Mouse (Mus musculus) gastrocnemius, adult 18-20 months (tissue): ENCODE results near the gene Cel. TPM values are rescaled to one million over a fixed set of nuclear protein-coding genes. Genes with fewer than 3 reads are reported as not detected.

Experiments used
- DNase-seq: peaks from one replicate; pipeline ENCODE4 v3.0.0; 2021; ENCODE audit warnings: low spot score
- long read RNA-seq, 2 experiments: library from polyadenylated mRNA; stranded (forward); transcript quantifications; one replicate each; pipeline ENCODE4 v2.0.0; 2021
- total RNA-seq, 2 experiments: library from RNA; stranded (reverse); gene quantifications; 2 replicates each; pipeline ENCODE4 v1.2.3; 2021

The Cel gene
- total RNA-seq, result under 1 TPM in 1 of 2 experiments, not detected in 1; 0.16 TPM
- long read RNA-seq, experiment 1, result 0 reads
- long read RNA-seq, experiment 2, result 0 reads

GRCm38 (mm10) chr2:28563303-28563702, at the start of gene Cel:
Cel (minus strand) TSS chr2:28563403.
- DNase-seq, result no peak

- no peak for DNase-seq
Observed at GRCm38 (mm10) chr2:28612436-28613063, 49.3 kb upstream of the Cel start.

- DNase-seq, result no peak
Observed at GRCm38 (mm10) chr2:28611407-28611787, 48.2 kb upstream of the Cel start.

- no peak for DNase-seq
Observed at GRCm38 (mm10) chr2:28610716-28611406, 47.7 kb upstream of the Cel start.

GRCm38 (mm10) chr2:28609851-28610250, 46.6 kb upstream of the Cel start:
- DNase-seq, result no peak

GRCm38 (mm10) chr2:28607341-28608165, 44.4 kb upstream of the Cel start:
- no peak for DNase-seq

- no peak for DNase-seq
Observed at GRCm38 (mm10) chr2:28606601-28607340, 43.6 kb upstream of the Cel start.

- DNase-seq, result no peak
Observed at GRCm38 (mm10) chr2:28605789-28606541, 42.8 kb upstream of the Cel start.

- no peak for DNase-seq
Observed at GRCm38 (mm10) chr2:28603542-28603941, 40.3 kb upstream of the Cel start.

GRCm38 (mm10) chr2:28601720-28602590, 38.8 kb upstream of the Cel start:
- DNase-seq, result no peak

- no peak for DNase-seq
Observed at GRCm38 (mm10) chr2:28599569-28599900, 36.3 kb upstream of the Cel start.

GRCm38 (mm10) chr2:28598692-28599568, 35.7 kb upstream of the Cel start:
- DNase-seq, result no peak

GRCm38 (mm10) chr2:28597733-28598547, 34.7 kb upstream of the Cel start:
- DNase-seq, result no peak

- DNase-seq, result no peak
Observed at GRCm38 (mm10) chr2:28596998-28597397, 33.8 kb upstream of the Cel start.

- DNase-seq, result no peak
Observed at GRCm38 (mm10) chr2:28596021-28596420, 32.8 kb upstream of the Cel start.

GRCm38 (mm10) chr2:28592809-28593208, 29.6 kb upstream of the Cel start:
- peak; percentile 63 for DNase-seq

GRCm38 (mm10) chr2:28591479-28591878, 28.3 kb upstream of the Cel start:
- no peak for DNase-seq

- DNase-seq, result no peak
Observed at GRCm38 (mm10) chr2:28588574-28588973, 25.4 kb upstream of the Cel start.
